Mouse (Mus musculus) heart, postnatal 14 days (tissue): Measurements from ENCODE around the gene Ctdspl. TPM values are rescaled to one million over a fixed set of nuclear protein-coding genes. Genes with fewer than 3 reads are reported as not detected.

ENCODE experiments used
- DNase-seq, 2 experiments: peaks; one replicate each; pipeline ENCODE4 v3.0.0; 2021 to 2022
- intact Hi-C: fragments of 180-260 bp; cut with DNase I; formaldehyde crosslinking; loops from one replicate; pipeline ENCODE4 v1.15.1; 2025
- total RNA-seq, 2 experiments: library from RNA; stranded (reverse); gene quantifications; 2 replicates each; pipeline ENCODE4 v1.2.3; 2021

Gene Ctdspl
- total RNA-seq, 2 experiments from 2014 or later, result 12.3 to 13.7 TPM

GRCm38 (mm10) chr9:118915290-118915689 is 11.0 kb upstream of the Ctdspl start:
- intact Hi-C loops, result no loop called here
- DNase-seq, result no peak

- DNase-seq, result no peak
- intact Hi-C loops, result loop anchor here (1.0 kb wide), 1 partner anchor 148 kb away; no protein-coding TSS in a partner anchor
Measured at GRCm38 (mm10) chr9:118919672-118920186, 6.5 kb upstream of the Ctdspl start.

GRCm38 (mm10) chr9:118920798-118921515 is 5.3 kb upstream of the Ctdspl start:
- intact Hi-C loops, result loop anchor here (1.0 kb wide), 2 partner anchors 108 to 146 kb away; no protein-coding TSS in a partner anchor
- DNase-seq, result peak; percentile 88 to 93

- intact Hi-C loops, result loop anchor here (1.0 kb wide), 1 partner anchor 107 kb away; no protein-coding TSS in a partner anchor
- no peak for DNase-seq
Measured at GRCm38 (mm10) chr9:118921926-118922325, 4.3 kb upstream of the Ctdspl start.

- DNase-seq, result no peak
- intact Hi-C loops, result loop anchor here (5.0 kb wide), 1 partner anchor 53 kb away; no protein-coding TSS in a partner anchor
Measured at GRCm38 (mm10) chr9:118924554-118925085, 1.6 kb upstream of the Ctdspl start.

GRCm38 (mm10) chr9:118925286-118926110 is 755 bp upstream of the Ctdspl start:
- peak; percentile 96 for DNase-seq
- intact Hi-C loops, result loop anchor here (2.0 to 5.0 kb wide), 2 partner anchors 52 to 79 kb away; no protein-coding TSS in a partner anchor

GRCm38 (mm10) chr9:118926688-118927321 is 552 bp downstream of the Ctdspl start:
- intact Hi-C loops, result loop anchor here (2.0 to 5.0 kb wide), 2 partner anchors 50 to 78 kb away; no protein-coding TSS in a partner anchor
- peak; percentile 50 to 60 for DNase-seq

- intact Hi-C loops, result loop anchor here (2.0 to 5.0 kb wide), 2 partner anchors 50 to 77 kb away; no protein-coding TSS in a partner anchor
- no peak for DNase-seq
Measured at GRCm38 (mm10) chr9:118927501-118927900, 1.2 kb downstream of the Ctdspl start.

- intact Hi-C loops, result loop anchor here (5.0 kb wide), 1 partner anchor 49 kb away; no protein-coding TSS in a partner anchor
- DNase-seq, result no peak
Measured at GRCm38 (mm10) chr9:118928007-118928406, 1.8 kb downstream of the Ctdspl start.

- intact Hi-C loops, result loop anchor here (5.0 kb wide), 1 partner anchor 49 kb away; no protein-coding TSS in a partner anchor
- DNase-seq, result no peak
Measured at GRCm38 (mm10) chr9:118928656-118929055, 2.4 kb downstream of the Ctdspl start.

- no peak for DNase-seq
- intact Hi-C loops, result no loop called here
Measured at GRCm38 (mm10) chr9:118930611-118931010, 4.4 kb downstream of the Ctdspl start.

- no peak for DNase-seq
- intact Hi-C loops, result no loop called here
Measured at GRCm38 (mm10) chr9:118933800-118934199, 7.5 kb downstream of the Ctdspl start.

- intact Hi-C loops, result no loop called here
- no peak for DNase-seq
Measured at GRCm38 (mm10) chr9:118934319-118934718, 8.1 kb downstream of the Ctdspl start.

- no peak for DNase-seq
- intact Hi-C loops, result no loop called here
Measured at GRCm38 (mm10) chr9:118935098-118935497, 8.8 kb downstream of the Ctdspl start.

- intact Hi-C loops, result no loop called here
- DNase-seq, result no peak
Measured at GRCm38 (mm10) chr9:118936071-118936470, 9.8 kb downstream of the Ctdspl start.

- intact Hi-C loops, result no loop called here
- peak; percentile 48 to 67 for DNase-seq
Measured at GRCm38 (mm10) chr9:118937515-118937914, 11.3 kb downstream of the Ctdspl start.

GRCm38 (mm10) chr9:118939410-118939809 is 13.2 kb downstream of the Ctdspl start:
- intact Hi-C loops, result no loop called here
- no peak for DNase-seq

- no peak for DNase-seq
- intact Hi-C loops, result no loop called here
Measured at GRCm38 (mm10) chr9:118939831-118940230, 13.6 kb downstream of the Ctdspl start.

GRCm38 (mm10) chr9:118940591-118941207 is 14.4 kb downstream of the Ctdspl start:
- intact Hi-C loops, result no loop called here
- no peak for DNase-seq
